Comparison of ENCODE assay signal across 20 mouse cellular contexts in genomic region chr17:85309046-85309445, GRCm38 (mm10).
DNase-seq lines count a peak whose midpoint lies in the region; ATAC-seq lines count a peak whose summit lies in the region.
"Had no signal": no experiment of that assay in that cellular context is flagged by ENCODE, and none has a peak within 500 bp of the region (broad histone marks: within the 10 kb centered on the region; RNA-seq: fewer than 3 reads in every experiment).

No protein-coding gene starts in this region.

- peak; percentile 27 for DNase-seq in cerebellum, adult 11-12 months
- peak; percentile 35 for DNase-seq in left cerebral cortex, postnatal 4 days
- DNase-seq in left cerebral cortex, adult 8-10 months (ENCODE audit: low spot score in 2 of 2), result no peak
- DNase-seq in cerebellum, postnatal 14 days, result peak; percentile 59 to 66
- DNase-seq in thymus, postnatal 25 days, result no peak
- DNase-seq: adrenal gland, adult 8-10 months; gastrocnemius, postnatal 25 days; heart, adult 2 months; heart, postnatal 4 days; kidney, adult 11 months; liver; lung, adult 2 months; lung, postnatal 10 days; right cerebral cortex, postnatal 4 days; thymus, adult 2 months had no signal

- intact Hi-C loops in left cerebral cortex, postnatal 4 days (cut with DNase I), result no loop called here

- no peak for ATAC-seq in cerebellum, adult (ENCODE audit: insufficient number of reproducible peaks, low FRiP score, low TSS enrichment)
- ATAC-seq in granulocyte monocyte progenitor cell, adult 5-6 weeks (replicated peaks; ENCODE audit: poor library complexity, severe bottlenecking), result no peak
- ATAC-seq: forebrain, embryonic 15.5 days; inflammation-experienced regulatory T-cells, adult 6 months; midbrain, embryonic 13.5 days had no signal

Comparison
In these comparisons a context has a peak if more than half of its experiments do, and no peak if none do; other contexts are left out.
1. DNase-seq: peak in cerebellum, adult 11-12 months (single experiment), left cerebral cortex, postnatal 4 days (single experiment) and cerebellum, postnatal 14 days (2 of 2); none in left cerebral cortex, adult 8-10 months (0 of 2) and thymus, postnatal 25 days (single experiment).